Mouse (Mus musculus) urinary bladder, postnatal 14 days (tissue): ENCODE results near the gene Sema3g.

Source experiments
- DNase-seq: peaks from one replicate; pipeline ENCODE4 v3.0.0; 2021; ENCODE audit warnings: low spot score

Gene Sema3g

DNA sequence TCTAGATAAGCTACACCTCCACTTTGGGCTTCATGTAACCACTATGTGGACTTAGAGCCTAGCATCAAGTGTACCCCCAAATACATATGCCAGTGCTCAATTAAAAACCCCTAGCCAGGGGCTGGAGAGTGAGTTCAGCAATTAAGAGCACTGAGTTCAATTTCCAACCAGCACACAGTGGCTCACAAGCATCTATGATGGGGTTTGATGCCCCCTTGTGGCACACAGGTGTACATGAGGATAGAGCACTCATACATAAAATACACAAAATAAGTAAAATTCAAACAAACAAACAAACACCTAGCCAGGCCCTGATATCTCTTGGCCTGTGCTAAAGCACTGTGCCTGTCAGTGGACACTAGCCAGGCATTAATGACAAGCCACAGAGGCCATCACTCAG, 21.7 kb upstream of the Sema3g start:
- DNase-seq = no peak

DNA sequence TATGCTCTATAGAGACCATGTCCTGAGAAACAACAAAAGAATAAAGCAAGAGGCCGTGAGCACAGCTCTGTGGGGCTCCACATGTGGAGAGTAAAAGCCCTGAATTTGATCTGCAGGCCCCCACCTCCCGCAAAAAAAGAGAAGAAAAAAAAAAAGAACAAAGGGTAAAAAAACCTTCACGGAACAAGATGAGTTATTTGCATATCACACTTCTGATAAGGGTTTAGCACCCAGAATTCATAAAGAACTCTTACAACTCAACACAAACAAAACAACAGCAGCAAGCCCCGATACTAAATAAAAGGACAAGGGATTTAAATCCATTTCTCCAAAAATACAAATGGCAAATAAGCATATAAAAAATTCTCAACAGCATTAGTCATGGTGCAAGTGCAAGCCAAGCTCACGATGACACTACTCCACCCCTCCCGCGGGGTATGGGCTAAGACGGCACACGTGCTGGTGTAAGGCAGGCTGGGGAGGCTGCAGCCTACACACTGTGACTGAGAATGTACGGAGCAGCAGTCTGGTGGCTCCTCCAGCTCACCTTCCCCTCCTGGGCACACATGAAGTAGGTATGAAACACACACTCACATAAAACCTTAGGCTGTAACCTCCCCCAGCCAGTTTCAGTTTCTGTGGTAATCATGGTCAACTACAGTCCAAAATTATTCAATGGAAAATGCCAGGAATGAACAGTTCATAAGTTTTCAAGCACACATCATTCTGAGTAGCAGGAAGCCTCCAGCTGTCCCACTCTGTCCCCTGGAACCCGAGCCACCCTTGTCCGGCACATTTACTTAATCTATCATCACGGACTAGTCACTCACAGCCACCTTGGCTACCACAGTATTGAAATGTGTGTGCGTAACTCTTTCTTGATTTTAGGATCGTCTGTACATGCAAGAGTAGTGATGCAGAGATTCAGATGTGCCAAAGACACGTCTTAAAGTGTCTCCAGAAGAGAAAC, 19.8 kb upstream of the Sema3g start:
- peak; percentile 64 for DNase-seq

DNA sequence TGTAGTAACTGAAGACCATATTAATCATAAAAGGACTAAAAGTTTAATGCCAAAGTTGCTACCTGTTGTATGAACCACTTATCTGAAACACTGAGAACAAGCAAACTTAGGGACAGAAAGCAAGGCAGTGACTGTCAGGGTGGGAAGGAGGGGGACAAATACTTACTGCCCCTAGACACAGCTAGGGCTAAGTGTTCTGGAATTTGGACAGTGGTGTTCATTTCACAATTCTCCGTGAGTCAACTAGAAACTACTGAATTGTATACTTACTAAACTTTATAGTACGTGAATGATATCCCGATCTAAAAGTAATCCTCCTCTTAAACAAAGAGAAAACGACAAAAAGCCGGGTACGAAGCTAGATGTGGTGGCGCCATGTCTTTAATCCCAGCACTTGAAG, 18.1 kb upstream of the Sema3g start:
- DNase-seq = no peak

DNA sequence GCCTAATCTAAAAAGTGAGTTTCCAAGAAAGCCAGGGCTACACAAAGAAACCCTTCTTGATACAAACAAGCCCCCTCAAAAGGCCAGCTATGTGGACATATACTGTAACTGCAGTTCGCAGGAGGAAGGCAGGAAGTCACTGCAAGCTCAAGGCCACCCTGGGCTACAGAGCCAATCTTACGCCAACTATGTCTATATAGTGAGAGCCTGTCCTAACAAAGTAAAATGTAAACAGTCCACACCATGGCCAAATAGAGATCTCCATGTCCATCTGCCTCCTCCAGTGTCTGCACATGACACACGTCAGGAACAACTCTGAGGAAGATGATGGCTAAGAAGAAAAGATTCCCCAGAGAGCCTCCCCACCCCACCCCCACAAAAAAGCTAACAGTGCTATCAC, 17.6 kb upstream of the Sema3g start:
- no peak for DNase-seq

DNA sequence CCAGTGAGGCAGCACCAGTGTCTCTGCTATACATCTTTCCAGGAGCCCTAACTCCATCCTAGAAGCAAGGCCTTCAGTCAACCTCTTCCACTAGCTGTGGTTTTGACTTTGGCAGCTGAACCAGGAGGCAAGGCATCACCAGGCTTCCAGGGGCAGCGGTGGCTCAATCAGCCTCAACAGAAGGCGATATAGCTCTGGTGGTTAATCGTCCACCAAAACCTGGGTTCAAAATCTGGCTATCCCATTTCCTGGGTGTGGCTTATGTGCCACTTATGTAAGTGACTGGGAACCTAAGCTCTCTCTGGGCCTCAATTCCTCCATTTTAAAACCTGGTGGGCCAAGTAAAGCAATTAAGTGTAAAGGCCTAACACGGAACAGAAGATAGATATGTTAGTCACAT, 12.8 kb upstream of the Sema3g start:
- DNase-seq = no peak

DNA sequence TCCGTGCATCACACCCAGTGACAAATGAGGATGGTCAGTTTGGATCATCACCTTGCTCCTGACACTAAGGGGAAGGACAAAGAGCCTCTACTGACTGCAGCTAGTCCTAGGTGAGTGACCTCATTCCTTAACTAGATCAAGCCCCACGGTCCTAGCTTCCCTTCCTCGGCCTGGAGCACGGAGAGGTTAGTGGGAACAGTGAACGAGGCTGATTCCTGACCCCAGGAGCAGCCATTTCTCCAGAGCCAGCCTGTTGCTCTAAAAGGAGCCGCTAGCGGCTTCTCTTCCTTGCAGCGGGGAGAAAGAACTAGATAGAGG, 12.5 kb upstream of the Sema3g start:
- DNase-seq = no peak

DNA sequence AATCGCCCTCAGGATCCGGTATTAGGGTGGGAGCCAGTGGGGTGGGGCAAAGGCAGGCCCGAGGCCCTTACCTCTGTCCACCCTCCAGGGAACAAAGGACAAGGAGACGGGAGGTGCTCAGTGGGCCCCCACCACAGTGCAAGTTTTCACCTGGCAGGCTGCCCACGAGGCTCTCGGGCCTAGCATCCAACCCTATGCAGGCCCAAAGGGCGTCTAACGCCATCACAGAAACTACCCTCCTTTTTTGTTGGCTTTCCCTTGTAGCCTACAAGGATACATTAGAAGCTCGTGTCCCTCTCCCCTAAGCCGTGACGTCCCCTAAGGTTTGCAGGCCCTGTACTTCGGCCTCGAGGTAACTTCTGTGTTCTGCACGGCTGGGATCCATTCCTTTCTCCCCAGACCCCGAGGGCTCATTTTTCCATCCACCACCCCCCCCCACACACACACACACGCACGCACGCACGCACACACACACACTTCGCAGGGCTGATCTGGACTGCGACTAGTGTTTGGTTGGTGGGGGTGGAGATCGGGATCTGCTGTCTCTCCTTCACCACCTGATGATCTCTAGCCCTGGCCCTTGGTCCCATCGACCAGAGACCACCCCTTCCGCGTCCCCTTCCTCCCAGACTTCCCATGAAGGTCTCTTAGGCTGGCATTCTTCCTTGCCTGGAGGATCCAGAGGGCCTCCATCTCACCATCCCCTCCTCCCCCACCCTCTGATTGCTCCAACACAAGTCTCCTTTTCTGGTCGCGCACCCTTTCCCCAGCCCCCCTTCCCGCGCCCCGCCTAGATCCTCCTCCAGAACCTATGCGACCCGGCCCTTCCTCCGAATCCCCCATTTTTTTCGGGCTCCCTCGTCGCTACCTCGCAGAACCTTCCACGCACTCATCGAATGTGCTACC, 11.8 kb upstream of the Sema3g start:
- DNase-seq = peak; percentile 51

DNA sequence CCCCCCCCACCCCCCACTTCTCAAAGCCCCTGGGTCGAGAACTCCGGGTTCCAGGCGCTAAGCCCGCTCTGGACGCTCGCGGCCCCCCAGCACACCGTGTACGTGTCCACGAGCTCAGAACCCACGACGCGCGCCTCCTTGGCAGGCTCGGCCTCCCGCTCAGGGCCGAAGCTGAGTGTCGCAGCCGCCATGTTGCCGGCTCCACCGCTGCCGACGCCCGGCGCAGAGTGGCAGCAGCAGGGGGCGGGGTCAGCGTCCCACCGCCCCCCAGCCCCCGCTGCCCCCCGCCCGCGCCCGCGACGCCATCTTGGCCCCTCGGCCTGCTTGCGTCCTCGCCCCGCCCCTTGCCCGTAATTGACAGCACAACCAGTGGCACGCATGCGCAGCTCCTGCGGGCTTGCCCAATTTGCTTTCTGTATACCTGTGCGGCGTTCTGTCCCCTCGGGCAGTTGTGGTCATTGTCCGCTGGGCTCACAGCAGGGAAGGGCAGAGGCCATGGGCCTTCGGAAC, 11.1 kb upstream of the Sema3g start:
- DNase-seq = peak; percentile 96

DNA sequence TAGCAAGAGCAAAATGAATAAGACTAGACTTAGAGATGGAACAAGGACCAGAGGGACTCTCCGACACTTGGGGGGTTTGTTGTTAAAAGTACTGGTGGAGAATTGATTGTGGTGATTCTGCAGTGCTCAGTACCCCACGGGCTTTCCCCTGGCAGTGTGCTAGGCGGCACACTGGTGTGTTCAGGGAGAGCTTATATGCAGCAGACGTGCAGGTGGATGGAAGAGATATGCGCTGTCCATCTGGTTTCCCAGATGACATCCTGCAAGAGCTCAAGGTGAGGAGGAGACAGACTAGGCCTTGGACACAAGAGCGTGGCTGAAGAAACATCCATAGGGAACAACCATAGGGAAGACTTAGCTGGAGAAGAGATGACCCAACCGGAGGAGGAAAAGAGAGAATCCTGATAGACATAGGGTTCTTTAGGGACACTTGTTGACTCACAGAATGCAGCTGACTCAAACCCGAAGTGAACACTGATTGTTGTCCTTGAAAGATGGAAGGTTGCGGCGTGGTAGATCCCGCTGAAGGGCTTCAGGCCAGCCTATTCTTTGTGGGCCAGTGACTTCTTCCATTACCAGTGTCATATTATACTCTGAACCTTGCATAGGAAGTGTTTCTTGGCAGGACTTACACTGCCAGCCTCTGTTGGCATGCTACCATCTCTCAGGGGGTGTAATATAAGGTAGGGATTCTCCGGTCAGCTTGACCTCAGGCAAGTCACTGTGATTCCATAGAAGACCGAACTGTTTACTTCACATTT, 10.4 kb upstream of the Sema3g start:
- no peak for DNase-seq

DNA sequence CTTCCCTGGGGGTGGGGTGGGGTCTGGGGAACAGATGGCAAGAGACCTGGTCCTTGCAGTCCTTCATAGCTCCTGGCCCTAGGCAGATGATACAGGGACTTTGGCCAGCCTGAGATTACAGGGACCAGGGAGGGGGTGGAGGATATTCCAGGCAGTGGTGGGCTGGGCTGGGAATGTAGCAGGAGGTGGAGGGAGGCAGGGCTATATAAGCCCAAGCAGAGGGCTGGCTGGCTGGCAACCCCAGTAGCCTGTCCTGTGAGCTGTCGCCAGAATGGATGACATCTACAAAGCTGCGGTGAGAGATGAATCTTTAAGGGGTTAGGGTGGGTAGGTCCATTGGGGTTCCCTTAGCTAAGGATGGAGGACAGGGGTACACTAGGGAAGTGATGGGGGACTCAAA, 9.6 kb upstream of the Sema3g start, which contains the start of gene Tnnc1:
TSS of gene Tnnc1 (plus strand) at position 229 of the 400 bp plus-strand sequence.
- DNase-seq = no peak

DNA sequence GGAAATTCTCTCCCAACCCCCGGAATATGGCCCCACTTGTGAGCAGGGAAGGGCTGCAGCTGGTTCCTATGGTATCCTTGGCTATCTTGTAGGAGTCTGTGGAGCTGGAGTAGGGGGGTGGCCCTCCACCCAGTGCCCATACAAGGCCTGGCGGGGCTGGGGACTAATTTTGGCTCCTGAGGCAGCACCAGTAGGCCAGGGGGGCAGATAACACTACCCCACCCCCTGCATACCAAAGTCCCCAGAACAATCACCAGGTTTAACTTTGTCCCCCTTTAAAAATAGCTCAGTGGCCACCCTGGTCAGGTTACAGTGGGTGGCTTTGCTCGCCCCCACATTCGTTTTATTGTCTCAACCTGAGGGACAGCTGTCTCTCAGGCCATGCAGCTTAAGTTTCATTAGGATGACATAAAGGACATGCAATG, 8.5 kb upstream of the Sema3g start:
- no peak for DNase-seq

DNA sequence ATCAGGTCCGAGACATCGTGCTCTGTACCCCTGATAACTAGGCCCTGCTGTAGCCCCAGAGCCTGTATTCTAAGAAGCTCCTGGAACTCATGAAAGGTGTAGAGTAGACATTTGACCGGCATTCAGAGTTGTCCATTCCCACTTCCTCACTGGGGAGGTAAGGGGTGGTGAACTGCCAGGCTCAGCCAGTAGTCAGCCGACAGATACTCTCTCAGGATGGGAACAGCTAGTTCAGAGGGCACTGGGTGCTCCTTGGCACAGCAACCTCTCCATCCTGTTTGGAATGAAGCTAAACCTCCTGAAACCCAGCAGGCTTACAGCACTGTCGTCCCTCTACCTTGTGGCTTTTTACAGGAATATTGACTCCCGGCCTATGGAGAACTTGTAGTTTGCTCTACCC, 5.8 kb upstream of the Sema3g start:
- DNase-seq = no peak

DNA sequence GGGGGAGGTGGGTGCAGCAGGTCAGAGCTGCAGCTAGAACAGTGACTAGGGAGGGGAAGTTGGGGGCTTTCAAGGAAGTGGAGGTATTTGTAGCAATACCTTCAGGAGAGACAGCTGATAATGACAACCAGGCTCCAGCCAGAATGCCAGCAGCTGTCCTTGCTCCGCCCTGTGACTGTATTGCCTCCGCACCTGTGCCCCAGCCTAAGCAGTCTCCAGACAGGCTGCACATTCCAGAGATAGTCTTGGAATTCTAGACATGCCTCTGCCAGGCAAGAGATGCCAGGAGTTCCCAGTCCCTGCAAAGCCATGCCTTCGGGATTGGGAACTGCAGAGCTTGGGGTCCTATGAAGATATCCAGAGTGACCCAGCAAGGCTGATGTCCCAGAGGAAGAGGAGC, 5.2 kb upstream of the Sema3g start:
- no peak for DNase-seq

DNA sequence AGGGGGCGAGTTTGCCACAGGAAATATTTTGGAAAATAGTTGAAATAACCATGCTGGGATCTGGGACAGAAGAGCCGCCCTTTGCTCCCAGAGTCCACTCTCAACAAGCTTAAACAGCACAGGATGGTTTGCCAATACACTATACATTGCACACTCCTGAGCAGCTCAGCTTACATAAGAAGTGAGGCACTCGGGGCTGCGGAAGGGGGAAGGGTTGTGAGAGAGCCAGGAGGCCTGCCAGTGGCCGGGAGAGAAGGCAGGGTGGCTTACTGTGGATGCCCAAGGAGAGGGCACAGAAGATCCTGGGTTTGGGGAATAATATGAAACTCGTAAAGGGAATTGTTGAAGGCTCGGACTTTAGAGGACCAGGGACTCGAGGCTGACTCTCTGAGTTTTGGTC, 3.8 kb upstream of the Sema3g start:
- DNase-seq = no peak

DNA sequence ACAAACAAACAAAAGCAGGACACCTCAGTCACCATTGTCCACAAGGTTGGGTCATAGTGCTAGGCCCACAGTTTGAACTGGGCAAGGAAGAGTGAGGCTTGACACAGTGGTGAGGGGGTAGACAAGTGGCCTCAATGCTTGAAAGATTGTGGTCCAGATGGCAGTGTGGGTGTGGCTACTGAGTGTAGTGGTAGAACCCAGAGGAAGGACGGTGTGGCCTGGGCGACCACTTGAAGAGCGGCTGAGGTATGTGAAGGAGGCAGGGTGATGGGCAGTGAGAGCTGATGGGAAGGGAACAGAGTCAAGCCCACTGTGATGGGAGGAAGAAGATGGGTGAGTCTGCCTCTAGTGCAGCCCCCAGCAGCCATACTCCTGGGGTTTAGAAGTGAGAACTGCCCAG, 3.0 kb upstream of the Sema3g start:
- DNase-seq = no peak

DNA sequence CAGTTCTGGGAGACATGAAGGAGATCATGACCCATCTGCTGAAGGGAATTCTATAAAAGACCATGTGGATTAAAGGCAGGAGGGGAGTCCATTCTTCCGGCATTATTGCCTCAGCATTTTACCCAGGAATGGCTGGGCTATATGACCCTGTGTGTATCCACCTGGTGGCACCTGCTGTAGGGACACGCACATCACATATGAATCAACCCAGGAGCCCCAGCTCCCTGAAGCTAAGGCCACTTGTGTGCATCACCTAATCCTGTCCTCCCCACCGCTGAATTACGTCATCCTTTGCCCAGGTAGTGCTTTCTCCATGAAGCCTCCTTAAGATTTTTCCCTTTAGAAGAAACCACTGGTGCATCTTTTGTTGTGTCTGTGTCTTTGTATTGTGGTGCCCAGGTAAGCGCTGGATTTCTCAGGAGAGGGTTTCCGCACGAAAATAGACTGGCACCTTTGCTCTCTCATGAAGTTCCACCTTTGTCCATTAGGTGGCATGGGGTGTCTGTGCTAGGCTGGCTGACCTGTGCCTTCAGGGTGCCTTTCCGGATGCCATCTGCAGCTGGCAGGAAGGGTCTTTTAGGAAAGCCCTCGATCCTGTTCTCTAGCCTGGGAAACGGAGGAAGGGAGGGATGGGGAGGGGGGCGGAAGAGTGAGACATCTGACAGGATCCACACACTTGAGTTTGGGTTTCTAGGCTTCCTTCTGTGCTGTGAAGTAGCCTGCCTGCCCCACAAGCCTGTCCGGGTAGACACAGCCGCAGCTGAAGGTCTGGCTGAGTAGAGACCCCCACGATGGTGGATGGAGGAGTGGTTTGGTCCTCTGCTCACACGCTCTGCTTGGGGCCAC, 2.3 kb upstream of the Sema3g start:
- peak; percentile 66 for DNase-seq

DNA sequence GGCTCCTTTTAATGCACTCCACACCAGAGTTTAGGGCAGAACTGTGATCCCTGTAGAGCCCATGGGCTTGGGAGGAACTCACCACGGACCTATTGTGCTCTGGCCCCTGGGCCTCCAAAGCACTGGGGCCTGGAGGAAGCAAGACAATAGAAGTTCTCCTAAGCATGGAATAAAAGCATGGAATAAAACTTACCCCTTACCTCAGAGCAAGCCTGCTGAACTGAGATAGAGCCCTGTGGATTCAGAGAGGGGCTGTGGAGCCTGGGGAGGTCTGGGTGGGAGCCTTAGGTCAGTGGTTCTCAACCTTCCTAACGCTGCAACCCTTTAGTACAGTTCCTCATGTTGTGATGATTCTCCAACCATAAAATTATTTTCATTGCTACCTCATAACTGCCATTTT, 814 bp upstream of the Sema3g start, which contains the start of gene Nisch:
TSS of gene Nisch (minus strand) at position 101 of the 400 bp plus-strand sequence.
- DNase-seq = no peak

DNA sequence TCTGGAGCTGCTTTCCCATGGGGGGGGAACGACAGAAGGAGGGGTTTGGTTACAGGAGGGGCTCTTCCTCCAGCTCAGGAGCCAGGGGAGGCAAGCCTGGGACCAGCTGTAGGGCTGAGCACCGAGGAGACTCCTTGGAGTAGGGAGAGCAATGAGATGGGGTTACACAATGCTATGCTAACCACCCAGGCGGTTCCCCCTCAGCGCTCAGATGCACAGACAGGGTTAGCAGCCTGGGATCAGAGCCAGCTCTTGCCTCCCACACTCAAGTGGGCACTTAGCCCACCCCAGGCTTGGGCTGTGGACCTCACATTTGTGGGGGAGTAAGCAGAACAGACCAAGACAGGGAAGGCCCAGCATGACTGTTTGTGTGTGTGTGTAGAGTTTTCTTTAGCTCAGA, 9.3 kb downstream of the Sema3g start:
- peak; percentile 57 for DNase-seq

DNA sequence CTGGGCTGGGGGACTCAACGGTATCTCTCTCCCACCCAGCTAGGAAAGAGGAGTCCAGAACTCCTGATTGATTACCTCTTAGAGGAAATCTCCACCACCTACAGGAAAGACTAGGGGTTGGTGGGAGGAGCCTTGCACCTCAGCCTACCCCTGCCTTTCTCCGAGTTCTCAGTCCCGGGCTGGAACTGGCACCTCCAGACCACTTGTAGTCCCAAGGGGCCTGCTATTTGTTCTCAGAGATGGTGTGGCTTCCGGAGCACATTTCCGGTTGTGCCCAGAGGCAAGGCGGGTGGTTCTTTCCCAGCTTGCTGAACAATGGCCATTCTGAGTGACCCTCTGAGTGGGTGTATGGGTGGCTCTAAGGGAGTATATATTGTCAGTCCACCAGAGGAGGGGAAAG, 10.6 kb downstream of the Sema3g start:
- DNase-seq = no peak

DNA sequence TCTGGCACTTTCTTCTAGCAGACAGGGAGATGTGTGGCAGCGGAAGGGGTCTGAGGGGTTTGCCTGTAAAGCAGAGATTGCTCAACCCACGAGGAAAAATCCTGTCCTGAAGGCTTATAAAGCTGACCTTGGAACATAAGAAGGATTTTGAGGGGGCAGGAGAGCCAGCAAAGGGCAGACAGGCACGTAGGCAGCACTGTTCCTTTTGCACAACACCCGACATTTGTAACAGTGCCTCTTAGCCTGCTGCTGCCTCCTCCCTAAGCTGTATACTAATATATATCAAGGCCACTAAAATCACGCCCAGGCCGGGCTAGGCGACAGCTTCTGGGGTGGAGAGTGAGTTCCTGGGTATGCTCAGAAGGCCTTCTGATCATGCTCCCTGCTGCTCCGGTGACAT, 12.8 kb downstream of the Sema3g start:
- DNase-seq = no peak
